Mouse (Mus musculus): ENCODE measurements around the gene Cog4. TPM values are rescaled to one million over a fixed set of nuclear protein-coding genes. Genes with fewer than 3 reads are reported as not detected.
A peak's percentile ranks its signal among the peaks of the same experiment; 100 is the strongest.

The Cog4 gene
- polyA plus RNA-seq, 1 experiment from 2014 or later = 74.9 TPM

GRCm38 (mm10) chr8:110820257-110820656 lies 26.1 kb upstream of the Cog4 start:
- no peak for ATAC-seq (ENCODE audit: low read depth)
- Histone ChIP-seq H3K27ac (ENCODE audit: low read length) (no peak overlapping the region), H3K9ac (ENCODE audit: low read length) (no peak overlapping the region), H3K4me2 (ENCODE audit: low read depth, low read length) (no peak overlapping the region), H3K4me3 (ENCODE audit: low read length) (no peak overlapping the region), H3K9me3 (ENCODE audit: control insufficient read depth, low read length) (no peaks in the 10 kb centered on the region), H3K36me3 (ENCODE audit: control insufficient read depth, insufficient read depth, low read length) (peaks cover 77% of the 10 kb centered on the region), H3K4me1 (replicated peaks; ENCODE audit: control insufficient read depth, insufficient read depth, low read length) (no peaks in the 10 kb centered on the region), H3K27me3 (ENCODE audit: control insufficient read depth, insufficient read depth, low read depth, low read length) (no peaks in the 10 kb centered on the region)
- WGBS = 87% methylated on average over 2 of the region's 2 CpGs

DNA sequence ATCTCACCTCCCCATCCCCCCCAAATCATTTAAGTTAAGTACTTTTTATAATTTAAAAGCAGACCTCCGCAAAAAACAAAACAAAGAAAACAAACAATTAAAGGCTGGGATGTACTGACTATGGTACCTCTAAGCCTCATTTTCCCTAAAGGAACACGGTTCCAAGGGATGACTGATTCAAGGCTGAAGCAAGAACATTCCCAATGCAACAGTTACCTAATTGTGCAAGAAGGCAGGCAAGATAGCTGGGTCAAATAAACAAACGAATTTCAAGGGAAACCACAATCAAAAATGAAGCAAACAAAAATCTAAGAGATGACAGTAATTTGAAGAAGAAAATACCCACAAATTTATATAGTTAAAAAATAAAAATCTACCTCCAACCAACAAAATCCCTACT lies 24.4 kb upstream of the Cog4 start:
- Histone ChIP-seq H3K9me3 (ENCODE audit: control insufficient read depth, low read length) (no peaks in the 10 kb centered on the region), H3K27me3 (ENCODE audit: control insufficient read depth, insufficient read depth, low read depth, low read length) (no peaks in the 10 kb centered on the region), H3K9ac (ENCODE audit: low read length) (no peak overlapping the region), H3K36me3 (ENCODE audit: control insufficient read depth, insufficient read depth, low read length) (peaks cover 74% of the 10 kb centered on the region), H3K4me1 (replicated peaks; ENCODE audit: control insufficient read depth, insufficient read depth, low read length) (no peaks in the 10 kb centered on the region), H3K4me2 (ENCODE audit: low read depth, low read length) (no peak overlapping the region), H3K4me3 (ENCODE audit: low read length) (no peak overlapping the region), H3K27ac (ENCODE audit: low read length) (no peak overlapping the region)
- WGBS = 76% methylated on average over 3 of the region's 3 CpGs
- no peak for ATAC-seq (ENCODE audit: low read depth)

GRCm38 (mm10) chr8:110824861-110825260 lies 21.5 kb upstream of the Cog4 start:
- ATAC-seq (ENCODE audit: low read depth) = no peak
- H3K9ac ChIP-seq (ENCODE audit: low read length) = no peak overlapping the region

GRCm38 (mm10) chr8:110828511-110828910 lies 17.9 kb upstream of the Cog4 start:
- Histone ChIP-seq H3K4me3 (ENCODE audit: low read length) (no peak overlapping the region), H3K9ac (ENCODE audit: low read length) (no peak overlapping the region), H3K4me1 (replicated peaks; ENCODE audit: control insufficient read depth, insufficient read depth, low read length) (no peaks in the 10 kb centered on the region), H3K9me3 (ENCODE audit: control insufficient read depth, low read length) (no peaks in the 10 kb centered on the region), H3K27me3 (ENCODE audit: control insufficient read depth, insufficient read depth, low read depth, low read length) (no peaks in the 10 kb centered on the region), H3K36me3 (ENCODE audit: control insufficient read depth, insufficient read depth, low read length) (peaks cover 71% of the 10 kb centered on the region), H3K27ac (ENCODE audit: low read length) (no peak overlapping the region), H3K4me2 (ENCODE audit: low read depth, low read length) (no peak overlapping the region)
- 77% methylated on average over 3 of the region's 3 CpGs for WGBS
- ATAC-seq (ENCODE audit: low read depth) = no peak

More at GRCm38 (mm10) chr8:110824861-110825260, 21.5 kb upstream of the Cog4 start:
- H3K27ac ChIP-seq (ENCODE audit: low read length) = no peak overlapping the region
- WGBS = 80% methylated on average over 1 of the region's 1 CpGs
- H3K27me3 ChIP-seq (ENCODE audit: control insufficient read depth, insufficient read depth, low read depth, low read length) = no peaks in the 10 kb centered on the region
- peaks cover 70% of the 10 kb centered on the region for H3K36me3 ChIP-seq (ENCODE audit: control insufficient read depth, insufficient read depth, low read length)
- no peak overlapping the region for H3K4me3 ChIP-seq (ENCODE audit: low read length)
- H3K9me3 ChIP-seq (ENCODE audit: control insufficient read depth, low read length) = no peaks in the 10 kb centered on the region
- H3K4me2 ChIP-seq (ENCODE audit: low read depth, low read length) = no peak overlapping the region
- no peaks in the 10 kb centered on the region for H3K4me1 ChIP-seq (replicated peaks; ENCODE audit: control insufficient read depth, insufficient read depth, low read length)

- Histone ChIP-seq H3K9ac (ENCODE audit: low read length) (no peak overlapping the region), H3K27ac (ENCODE audit: low read length) (no peak overlapping the region), H3K4me3 (ENCODE audit: low read length) (no peak overlapping the region), H3K27me3 (ENCODE audit: control insufficient read depth, insufficient read depth, low read depth, low read length) (no peaks in the 10 kb centered on the region), H3K36me3 (ENCODE audit: control insufficient read depth, insufficient read depth, low read length) (peaks cover 77% of the 10 kb centered on the region), H3K9me3 (ENCODE audit: control insufficient read depth, low read length) (no peaks in the 10 kb centered on the region), H3K4me1 (replicated peaks; ENCODE audit: control insufficient read depth, insufficient read depth, low read length) (no peaks in the 10 kb centered on the region), H3K4me2 (ENCODE audit: low read depth, low read length) (no peak overlapping the region)
- no peak for ATAC-seq (ENCODE audit: low read depth)
- WGBS = 80% methylated on average over 3 of the region's 3 CpGs
Observed at GRCm38 (mm10) chr8:110831956-110832355, 14.4 kb upstream of the Cog4 start.

DNA sequence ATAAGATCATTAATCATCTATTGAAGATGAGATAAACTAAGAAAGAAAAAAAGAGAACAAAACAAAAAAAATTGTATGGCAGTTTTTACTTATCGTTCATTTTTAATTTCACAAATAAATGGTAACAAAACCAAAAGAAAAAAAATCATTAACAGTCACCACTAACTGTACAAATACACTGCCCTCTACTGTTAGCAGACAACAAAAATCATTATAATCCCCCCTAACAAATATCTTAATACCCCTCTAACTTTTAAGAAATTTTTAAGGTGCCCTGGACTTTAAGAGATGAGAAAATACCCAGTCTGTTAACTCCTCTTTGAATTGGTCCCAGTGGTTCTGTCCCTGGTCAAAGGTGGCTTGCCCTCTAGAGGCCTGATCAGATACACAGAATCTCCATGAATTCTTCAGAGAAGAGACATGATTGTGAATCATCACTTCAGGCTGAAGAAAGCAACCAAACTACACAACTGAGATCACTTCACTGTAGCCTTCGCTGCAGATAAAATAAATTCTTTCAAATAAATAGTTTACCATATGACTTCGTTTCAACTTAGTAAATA lies 4.3 kb upstream of the Cog4 start:
- peaks cover 13% of the 10 kb centered on the region for H3K4me1 ChIP-seq (replicated peaks; ENCODE audit: control insufficient read depth, insufficient read depth, low read length)
- 77% methylated on average over 3 of the region's 3 CpGs for WGBS
- H3K4me2 ChIP-seq (ENCODE audit: low read depth, low read length) = no peak overlapping the region
- no peak overlapping the region for H3K4me3 ChIP-seq (ENCODE audit: low read length)
- no peak for ATAC-seq (ENCODE audit: low read depth)
- no peaks in the 10 kb centered on the region for H3K9me3 ChIP-seq (ENCODE audit: control insufficient read depth, low read length)
- no peak overlapping the region for H3K27ac ChIP-seq (ENCODE audit: low read length)
- H3K36me3 ChIP-seq (ENCODE audit: control insufficient read depth, insufficient read depth, low read length) = peaks cover 53% of the 10 kb centered on the region
- H3K9ac ChIP-seq (ENCODE audit: low read length) = no peak overlapping the region
- H3K27me3 ChIP-seq (ENCODE audit: control insufficient read depth, insufficient read depth, low read depth, low read length) = no peaks in the 10 kb centered on the region

- Histone ChIP-seq H3K9me3 (ENCODE audit: control insufficient read depth, low read length) (no peaks in the 10 kb centered on the region), H3K4me2 (ENCODE audit: low read depth, low read length) (no peak overlapping the region), H3K4me1 (replicated peaks; ENCODE audit: control insufficient read depth, insufficient read depth, low read length) (peaks cover 20% of the 10 kb centered on the region), H3K27me3 (ENCODE audit: control insufficient read depth, insufficient read depth, low read depth, low read length) (no peaks in the 10 kb centered on the region), H3K9ac (ENCODE audit: low read length) (no peak overlapping the region), H3K27ac (ENCODE audit: low read length) (no peak overlapping the region), H3K4me3 (ENCODE audit: low read length) (no peak overlapping the region), H3K36me3 (ENCODE audit: control insufficient read depth, insufficient read depth, low read length) (peaks cover 44% of the 10 kb centered on the region)
- no peak for ATAC-seq (ENCODE audit: low read depth)
- WGBS = 80% methylated on average over 5 of the region's 5 CpGs
Observed at GRCm38 (mm10) chr8:110843207-110843606, 3.2 kb upstream of the Cog4 start.

GRCm38 (mm10) chr8:110844941-110845340 lies 1.5 kb upstream of the Cog4 start:
- Histone ChIP-seq H3K27me3 (ENCODE audit: control insufficient read depth, insufficient read depth, low read depth, low read length) (no peaks in the 10 kb centered on the region), H3K4me1 (replicated peaks; ENCODE audit: control insufficient read depth, insufficient read depth, low read length) (peaks cover 21% of the 10 kb centered on the region), H3K9ac (ENCODE audit: low read length) (no peak overlapping the region), H3K27ac (ENCODE audit: low read length) (no peak overlapping the region), H3K9me3 (ENCODE audit: control insufficient read depth, low read length) (no peaks in the 10 kb centered on the region), H3K4me3 (ENCODE audit: low read length) (peak overlapping the region; percentile 69; the same call in 1 of the 2 replicates), H3K4me2 (ENCODE audit: low read depth, low read length) (peak overlapping the region; percentile 85), H3K36me3 (ENCODE audit: control insufficient read depth, insufficient read depth, low read length) (peaks cover 35% of the 10 kb centered on the region)
- no peak for ATAC-seq (ENCODE audit: low read depth)
- 62% methylated on average over 3 of the region's 3 CpGs for WGBS

DNA sequence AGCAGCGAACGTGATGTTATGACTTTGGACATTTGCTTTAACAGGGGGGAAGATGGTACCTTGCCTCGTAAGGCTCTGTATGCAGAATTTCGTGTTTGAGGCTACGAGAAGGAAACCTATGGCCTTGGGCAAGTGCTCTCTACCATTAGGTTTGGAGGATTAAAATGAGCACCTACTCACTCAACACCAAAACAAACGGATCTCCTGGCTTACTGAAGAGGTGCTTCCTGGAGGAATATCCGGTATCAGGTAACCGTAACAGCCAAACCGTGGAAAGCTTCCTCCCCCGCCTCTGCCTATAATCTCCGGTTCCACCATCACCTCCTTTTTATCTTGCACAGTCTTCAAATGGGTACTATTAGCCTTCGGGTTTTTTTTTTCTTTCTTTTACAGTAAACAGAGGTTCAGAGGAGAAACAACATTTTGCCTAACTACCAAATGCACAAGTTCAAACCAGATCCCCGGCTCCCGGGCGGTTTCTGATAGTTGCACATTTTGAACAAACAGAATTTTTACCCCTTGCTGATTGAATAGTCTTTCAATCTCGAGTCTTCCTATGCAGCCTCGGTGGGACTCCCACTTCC lies 487 bp upstream of the Cog4 start:
- Histone ChIP-seq H3K36me3 (ENCODE audit: control insufficient read depth, insufficient read depth, low read length) (peaks cover 27% of the 10 kb centered on the region), H3K27me3 (ENCODE audit: control insufficient read depth, insufficient read depth, low read depth, low read length) (no peaks in the 10 kb centered on the region), H3K9me3 (ENCODE audit: control insufficient read depth, low read length) (no peaks in the 10 kb centered on the region), H3K4me1 (replicated peaks; ENCODE audit: control insufficient read depth, insufficient read depth, low read length) (peaks cover 21% of the 10 kb centered on the region), H3K27ac (ENCODE audit: low read length) (peak overlapping the region; percentile 75), H3K4me2 (ENCODE audit: low read depth, low read length) (peak overlapping the region; percentile 85), H3K9ac (ENCODE audit: low read length) (peak overlapping the region; percentile 92), H3K4me3 (ENCODE audit: low read length) (peak overlapping the region; percentile 69)
- WGBS = 3% methylated on average over 17 of the region's 17 CpGs
- ATAC-seq (ENCODE audit: low read depth) = no peak
